Mouse (Mus musculus): ENCODE measurements around the gene Ifnlr1. TPM values are rescaled to one million over a fixed set of nuclear protein-coding genes. Genes with fewer than 3 reads are reported as not detected.

Gene Ifnlr1
- polyA plus RNA-seq, 2 experiments, result 0.09 to 0.10 TPM

GRCm38 (mm10) chr4:135743520-135743919 is 57.4 kb downstream of the Ifnlr1 start:
- H3K36me3 ChIP-seq (replicated peaks; ENCODE audit: control insufficient read depth, insufficient read depth, low read depth), result no peaks in the 10 kb centered on the region
- no peak for ATAC-seq (ENCODE audit: insufficient read depth)
- no peak overlapping the region for H3K4me2 ChIP-seq (ENCODE audit: low read depth)
- TF ChIP-seq CTCF (IDR thresholded peaks at IDR 0.05; ENCODE audit: low read depth) (no peak), EP300 (IDR thresholded peaks at IDR 0.05; ENCODE audit: low read depth) (no peak)
- no peak overlapping the region for H3K9ac ChIP-seq (replicated peaks)
- DNase-seq (ENCODE audit: low read depth in 3 of 3, low spot score in 3 of 3), result no peak
- H3K27ac ChIP-seq, result no peak overlapping the region
- H3K9me3 ChIP-seq (ENCODE audit: control insufficient read depth, low read length), result no peaks in the 10 kb centered on the region
- H3K4me1 ChIP-seq (replicated peaks; ENCODE audit: control insufficient read depth in 2 of 2, insufficient read depth in 2 of 2, low read length in 1 of 2), result peaks cover 16 to 17% of the 10 kb centered on the region in 2 experiments
- 35% methylated on average over 6 of the region's 6 CpGs for WGBS (ENCODE audit: insufficient replicate concordance)
- no peak overlapping the region for H3K4me3 ChIP-seq (ENCODE audit: insufficient read depth in 1 of 2, low read depth in 2 of 2, low read length in 2 of 2)
- no peaks in the 10 kb centered on the region for H3K27me3 ChIP-seq (ENCODE audit: control insufficient read depth, insufficient read depth, low read length)

GRCm38 (mm10) chr4:135744726-135745448 is 58.8 kb downstream of the Ifnlr1 start:
- TF ChIP-seq CTCF (IDR thresholded peaks at IDR 0.05; ENCODE audit: low read depth) (no peak), EP300 (IDR thresholded peaks at IDR 0.05; ENCODE audit: low read depth) (no peak)
- ATAC-seq (ENCODE audit: insufficient read depth) (no peak), DNase-seq (ENCODE audit: low read depth in 3 of 3, low spot score in 3 of 3) (no peak)
- H3K4me2 ChIP-seq (ENCODE audit: low read depth), result no peak overlapping the region
- no peaks in the 10 kb centered on the region for H3K27me3 ChIP-seq (ENCODE audit: control insufficient read depth, insufficient read depth, low read length)
- H3K4me3 ChIP-seq (ENCODE audit: insufficient read depth in 1 of 2, low read depth in 2 of 2, low read length in 2 of 2), result no peak overlapping the region
- H3K9ac ChIP-seq (replicated peaks), result no peak overlapping the region
- no peaks in the 10 kb centered on the region for H3K9me3 ChIP-seq (ENCODE audit: control insufficient read depth, low read length)
- H3K36me3 ChIP-seq (replicated peaks; ENCODE audit: control insufficient read depth, insufficient read depth, low read depth), result no peaks in the 10 kb centered on the region
- 61% methylated on average over 16 of the region's 16 CpGs for WGBS (ENCODE audit: insufficient replicate concordance)
- H3K27ac ChIP-seq, result no peak overlapping the region
- H3K4me1 ChIP-seq (replicated peaks; ENCODE audit: control insufficient read depth in 2 of 2, insufficient read depth in 2 of 2, low read length in 1 of 2), result peaks cover 5% of the 10 kb centered on the region in 2 experiments

DNA sequence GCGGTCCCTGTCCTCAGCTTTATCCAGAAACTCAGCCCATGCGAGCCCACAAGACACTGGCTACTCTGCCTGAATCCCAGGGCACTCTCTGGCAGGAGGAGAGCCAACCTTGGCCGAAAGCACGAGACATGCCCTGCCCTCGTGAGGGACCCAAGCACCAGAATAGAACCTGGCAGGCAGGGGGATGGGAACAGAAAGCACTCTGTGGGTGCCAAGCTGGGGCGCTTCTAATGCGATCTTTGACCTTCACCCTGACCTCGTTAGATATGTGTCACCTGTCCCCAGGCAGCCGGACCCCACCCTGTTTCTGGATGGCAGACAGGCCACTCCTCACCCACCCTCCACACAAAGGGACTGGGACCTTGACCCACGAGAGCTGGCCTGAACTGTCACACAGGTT is 59.5 kb downstream of the Ifnlr1 start:
- no peaks in the 10 kb centered on the region; a peak in 2 of 4 replicates for H3K4me1 ChIP-seq (replicated peaks; ENCODE audit: control insufficient read depth in 2 of 2, insufficient read depth in 2 of 2, low read length in 1 of 2)
- no peaks in the 10 kb centered on the region for H3K27me3 ChIP-seq (ENCODE audit: control insufficient read depth, insufficient read depth, low read length)
- no peak overlapping the region for H3K4me2 ChIP-seq (ENCODE audit: low read depth)
- H3K9me3 ChIP-seq (ENCODE audit: control insufficient read depth, low read length), result no peaks in the 10 kb centered on the region
- ATAC-seq (ENCODE audit: insufficient read depth), result no peak
- WGBS (ENCODE audit: insufficient replicate concordance), result 48% methylated on average over 10 of the region's 10 CpGs
- DNase-seq (ENCODE audit: low read depth in 3 of 3, low spot score in 3 of 3), result no peak
- H3K27ac ChIP-seq, result no peak overlapping the region
- H3K4me3 ChIP-seq (ENCODE audit: insufficient read depth in 1 of 2, low read depth in 2 of 2, low read length in 2 of 2), result no peak overlapping the region
- TF ChIP-seq EP300 (IDR thresholded peaks at IDR 0.05; ENCODE audit: low read depth) (no peak), CTCF (IDR thresholded peaks at IDR 0.05; ENCODE audit: low read depth) (no peak)
- no peaks in the 10 kb centered on the region for H3K36me3 ChIP-seq (replicated peaks; ENCODE audit: control insufficient read depth, insufficient read depth, low read depth)
- no peak overlapping the region for H3K9ac ChIP-seq (replicated peaks)

DNA sequence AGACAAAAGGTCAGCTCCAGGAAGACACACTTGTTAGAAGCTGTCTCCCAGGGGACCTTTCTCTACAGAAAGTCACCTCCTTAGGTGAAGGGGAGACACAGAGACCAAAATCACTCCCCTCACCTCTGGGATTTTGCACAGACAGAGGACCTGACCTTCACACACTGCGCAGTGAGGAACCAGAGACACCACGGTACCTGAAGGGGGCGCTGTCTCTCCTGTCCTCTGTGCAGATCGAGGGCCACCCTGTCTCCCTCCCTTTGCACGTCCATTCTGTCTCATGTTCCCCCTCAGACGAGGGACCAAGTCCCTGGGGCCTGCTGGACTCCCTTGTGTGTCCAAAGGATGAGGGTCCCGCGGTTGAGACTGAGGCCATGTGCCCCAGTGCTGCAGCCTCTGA is 64.8 kb downstream of the Ifnlr1 start:
- WGBS (ENCODE audit: insufficient replicate concordance), result 63% methylated on average over 8 of the region's 8 CpGs
- ATAC-seq (ENCODE audit: insufficient read depth) (no peak), DNase-seq (ENCODE audit: low read depth in 3 of 3, low spot score in 3 of 3) (no peak)
- no peak overlapping the region for H3K4me2 ChIP-seq (ENCODE audit: low read depth)
- H3K4me3 ChIP-seq (ENCODE audit: insufficient read depth in 1 of 2, low read depth in 2 of 2, low read length in 2 of 2), result no peak overlapping the region
- no peaks in the 10 kb centered on the region for H3K36me3 ChIP-seq (replicated peaks; ENCODE audit: control insufficient read depth, insufficient read depth, low read depth)
- no peaks in the 10 kb centered on the region for H3K27me3 ChIP-seq (ENCODE audit: control insufficient read depth, insufficient read depth, low read length)
- no peak overlapping the region for H3K9ac ChIP-seq (replicated peaks)
- H3K27ac ChIP-seq, result no peak overlapping the region
- TF ChIP-seq EP300 (IDR thresholded peaks at IDR 0.05; ENCODE audit: low read depth) (no peak), CTCF (IDR thresholded peaks at IDR 0.05; ENCODE audit: low read depth) (peak; percentile 55)
- H3K4me1 ChIP-seq (replicated peaks; ENCODE audit: control insufficient read depth in 2 of 2, insufficient read depth in 2 of 2, low read length in 1 of 2), result no peaks in the 10 kb centered on the region
- no peaks in the 10 kb centered on the region for H3K9me3 ChIP-seq (ENCODE audit: control insufficient read depth, low read length)

GRCm38 (mm10) chr4:135752106-135752778 is 66.2 kb downstream of the Ifnlr1 start:
- ATAC-seq (ENCODE audit: insufficient read depth) (no peak), DNase-seq (ENCODE audit: low read depth in 3 of 3, low spot score in 3 of 3) (no peak)
- no peak overlapping the region for H3K4me2 ChIP-seq (ENCODE audit: low read depth)
- no peaks in the 10 kb centered on the region for H3K4me1 ChIP-seq (replicated peaks; ENCODE audit: control insufficient read depth in 2 of 2, insufficient read depth in 2 of 2, low read length in 1 of 2)
- no peak overlapping the region for H3K27ac ChIP-seq
- 44% methylated on average over 7 of the region's 7 CpGs for WGBS (ENCODE audit: insufficient replicate concordance)
- TF ChIP-seq EP300 (IDR thresholded peaks at IDR 0.05; ENCODE audit: low read depth) (no peak), CTCF (IDR thresholded peaks at IDR 0.05; ENCODE audit: low read depth) (no peak)
- H3K4me3 ChIP-seq (ENCODE audit: insufficient read depth in 1 of 2, low read depth in 2 of 2, low read length in 2 of 2), result no peak overlapping the region
- no peaks in the 10 kb centered on the region for H3K36me3 ChIP-seq (replicated peaks; ENCODE audit: control insufficient read depth, insufficient read depth, low read depth)
- H3K9ac ChIP-seq (replicated peaks), result no peak overlapping the region
- H3K9me3 ChIP-seq (ENCODE audit: control insufficient read depth, low read length), result no peaks in the 10 kb centered on the region
- no peaks in the 10 kb centered on the region for H3K27me3 ChIP-seq (ENCODE audit: control insufficient read depth, insufficient read depth, low read length)
